Mouse (Mus musculus): Measurements from ENCODE around the gene Rab6b.
"Not testable (repeated sequence)": the region's sequence is repeated elsewhere in the genome, so short reads cannot be mapped to it uniquely, and the experiment has no call there.

Rab6b gene

DNA sequence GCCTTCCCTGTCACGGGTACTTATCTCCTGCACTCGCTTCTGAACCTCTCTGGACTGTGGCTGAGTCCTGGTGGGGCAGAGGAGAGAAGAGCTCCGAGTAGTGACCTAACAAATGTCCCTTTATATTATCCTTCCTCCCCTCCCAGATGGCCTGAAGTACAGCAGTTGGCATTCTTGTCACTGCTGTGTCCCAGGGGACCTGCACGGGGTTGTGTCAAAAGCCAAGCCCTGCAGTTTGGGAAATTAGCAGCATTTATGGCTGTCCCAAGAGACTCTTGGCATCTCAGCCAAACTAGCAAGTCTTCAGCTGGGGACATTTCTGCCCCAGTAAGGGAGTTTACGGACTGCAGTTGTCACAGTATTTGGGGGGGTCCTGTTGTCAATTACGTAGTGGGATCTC is 27.9 kb downstream of the Rab6b start:
- in situ Hi-C loops (cut with MseI, MboI), result no loop called here

DNA sequence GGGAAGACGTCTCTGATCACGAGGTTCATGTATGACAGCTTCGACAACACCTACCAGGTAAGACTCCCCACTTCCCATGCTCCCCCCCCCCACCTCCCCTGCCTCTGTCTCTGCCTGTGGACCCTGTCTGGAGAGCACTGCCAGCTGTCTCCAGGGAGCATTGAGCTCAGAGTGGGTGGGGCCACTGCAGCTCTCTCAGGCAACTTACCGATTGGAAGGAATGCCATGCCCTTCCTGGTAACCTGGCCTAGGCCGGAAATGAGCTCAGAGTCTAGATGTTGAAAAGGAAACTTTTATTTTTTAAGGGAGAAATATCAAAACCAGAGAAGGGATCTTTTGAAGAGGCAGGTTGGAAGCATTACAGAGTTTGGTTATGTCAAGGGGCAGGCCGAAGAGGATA is 28.8 kb downstream of the Rab6b start:
- in situ Hi-C loops (cut with MseI, MboI), result no loop called here

DNA sequence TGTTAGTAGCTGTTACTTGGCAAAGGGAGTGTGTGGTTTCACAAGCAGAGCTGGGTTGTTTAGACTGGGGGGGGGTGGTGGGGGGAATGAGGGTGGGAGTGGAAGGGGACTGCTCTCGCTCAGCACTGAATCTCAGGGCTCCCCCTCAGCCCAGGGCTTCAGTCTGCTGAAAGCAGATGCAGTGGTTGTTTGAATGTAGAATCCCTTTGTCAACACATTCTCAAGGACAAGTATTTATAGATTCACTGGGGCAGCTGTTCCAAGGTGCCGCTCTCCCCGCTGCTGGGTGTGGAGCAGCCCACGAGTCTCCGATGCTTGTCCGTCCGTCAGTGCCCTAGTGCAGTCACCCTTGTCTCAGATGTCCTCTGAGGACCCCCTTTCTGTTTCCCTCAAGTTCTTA is 29.7 kb downstream of the Rab6b start:
- in situ Hi-C loops (cut with MseI, MboI), result no loop called here

DNA sequence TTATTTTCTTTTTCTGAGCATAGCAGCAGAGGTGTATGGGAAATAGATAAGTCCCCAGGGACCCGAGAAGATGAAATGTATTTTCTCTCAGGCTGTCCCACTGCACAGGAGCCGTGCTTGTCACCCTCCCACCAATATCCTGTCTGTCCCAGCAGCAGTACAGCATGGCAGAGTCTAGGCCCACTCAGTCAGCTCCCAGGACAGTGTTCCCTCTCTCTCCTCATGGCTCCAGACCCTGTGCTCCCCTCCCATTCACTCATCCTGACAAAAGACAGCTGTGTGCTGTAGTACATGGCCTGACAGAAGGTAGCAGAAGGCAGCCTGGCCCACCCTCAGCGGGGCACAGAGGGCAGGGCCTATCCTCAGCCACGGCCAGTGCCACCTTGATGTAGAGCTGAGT is 32.3 kb downstream of the Rab6b start:
- in situ Hi-C loops (cut with MseI, MboI), result no loop called here

DNA sequence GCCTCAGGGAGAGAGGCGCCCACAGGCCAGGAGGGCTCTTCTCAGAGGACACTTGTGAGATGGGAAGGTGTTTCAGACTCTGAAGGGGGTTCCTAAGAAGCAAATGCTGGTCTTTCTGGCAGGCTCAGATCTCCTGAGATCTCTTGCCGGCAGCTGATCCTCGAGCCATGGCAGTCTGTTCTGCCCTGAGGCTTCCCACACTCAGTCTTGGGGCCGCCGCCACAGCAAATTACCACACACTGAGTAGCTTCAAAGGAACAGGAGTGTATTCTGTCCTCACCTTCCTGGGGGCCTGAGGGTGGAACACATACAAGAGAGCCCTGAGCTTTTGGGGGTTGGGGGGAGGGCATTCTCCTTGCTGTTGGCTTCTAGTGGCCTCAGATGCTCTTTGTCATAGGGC is 33.8 kb downstream of the Rab6b start:
- in situ Hi-C loops (cut with MseI, MboI), result no loop called here

DNA sequence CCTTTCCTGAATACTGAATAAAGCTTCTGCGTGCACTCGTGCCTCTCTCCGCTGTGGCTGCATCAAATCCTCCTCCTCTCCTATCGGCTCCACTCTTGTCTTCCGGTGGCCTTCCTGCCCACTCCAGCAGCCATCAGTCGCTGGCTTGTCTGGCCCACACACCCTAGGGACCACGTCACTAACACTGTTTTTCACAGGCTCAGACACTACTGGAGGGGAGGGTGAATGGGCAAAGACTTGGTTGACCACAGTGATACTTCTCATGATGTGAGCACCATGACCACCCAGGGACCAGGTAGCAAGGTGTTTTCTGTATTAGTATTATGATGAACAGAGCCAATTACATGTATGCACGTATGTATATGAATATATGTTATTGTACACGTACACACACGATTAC is 34.7 kb downstream of the Rab6b start:
- in situ Hi-C loops (cut with MseI, MboI), result no loop called here

DNA sequence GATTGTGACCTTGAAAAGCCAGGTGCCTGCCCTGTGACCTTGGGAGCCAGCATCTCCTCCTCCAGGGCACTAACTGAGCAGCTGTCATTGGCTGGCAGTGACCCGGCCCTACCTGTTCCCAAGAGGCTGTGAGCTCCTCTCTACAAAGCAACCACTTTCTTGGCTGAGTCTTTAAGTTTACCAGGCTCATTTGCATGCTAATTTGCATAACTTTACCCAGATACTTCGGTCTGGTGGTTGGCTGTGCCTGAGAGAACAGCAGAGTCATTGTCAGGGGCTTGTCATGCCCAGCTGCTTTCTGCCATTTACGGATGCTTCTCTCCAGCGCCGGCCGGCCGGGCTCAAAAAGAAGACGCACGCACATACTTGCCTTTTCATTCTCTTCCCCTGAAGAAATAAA is 35.1 kb downstream of the Rab6b start:
- in situ Hi-C loops (cut with MseI, MboI), result no loop called here

DNA sequence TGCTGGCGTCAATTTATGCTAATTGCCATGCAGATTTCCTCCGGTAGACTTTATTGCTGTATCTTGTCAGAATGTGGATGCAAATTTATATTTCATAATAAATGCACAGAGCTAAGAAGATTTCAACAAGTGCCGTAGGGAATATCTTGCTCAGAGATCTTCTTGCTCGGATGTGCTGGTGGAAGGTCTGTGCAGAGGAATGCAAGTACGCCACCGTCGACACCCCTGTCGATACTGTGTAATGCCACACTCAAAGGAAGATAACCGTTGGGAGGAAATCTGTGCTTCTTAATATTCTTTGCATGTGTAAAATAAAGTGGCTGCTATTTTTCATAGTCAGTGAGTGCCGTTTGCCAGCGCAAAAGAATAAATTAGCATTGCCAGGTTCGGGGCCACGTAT is 35.5 kb downstream of the Rab6b start:
- in situ Hi-C loops (cut with MseI, MboI), result no loop called here

DNA sequence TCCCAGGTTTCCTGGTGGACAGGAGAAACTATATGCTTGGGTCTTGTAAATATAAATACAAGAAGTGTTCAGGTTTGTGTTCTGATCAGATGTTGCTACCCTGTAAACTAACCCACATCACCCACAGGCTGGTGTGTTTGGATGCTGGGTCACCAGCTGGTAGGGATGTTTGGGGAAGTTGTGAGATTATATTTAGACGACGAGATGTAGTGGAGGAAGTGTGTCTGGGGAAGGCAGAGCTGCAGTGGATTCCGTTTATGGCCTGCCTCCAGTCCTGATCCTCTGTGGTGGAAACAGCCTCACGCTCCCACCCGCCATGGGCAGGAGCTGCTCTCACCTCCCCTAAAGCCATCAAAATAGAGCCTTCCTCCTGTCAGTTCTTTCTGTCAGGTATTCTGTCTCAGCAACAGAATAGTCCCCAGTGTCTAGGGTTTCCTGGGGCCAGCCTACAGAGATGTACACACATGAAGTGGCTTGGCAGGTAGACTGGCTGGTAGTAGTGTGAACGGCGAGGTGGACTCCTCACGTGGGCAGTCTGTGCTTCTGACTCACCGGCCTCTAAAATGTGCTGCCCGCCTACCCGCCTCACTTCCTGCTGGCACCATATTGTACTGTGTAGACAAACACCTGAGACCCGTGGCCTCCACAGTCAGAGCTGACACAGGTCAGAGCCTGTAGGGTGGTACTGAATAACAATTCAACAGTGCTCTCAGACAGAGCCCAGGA is 37.6 kb downstream of the Rab6b start:
- in situ Hi-C loops (cut with MseI, MboI), result no loop called here

DNA sequence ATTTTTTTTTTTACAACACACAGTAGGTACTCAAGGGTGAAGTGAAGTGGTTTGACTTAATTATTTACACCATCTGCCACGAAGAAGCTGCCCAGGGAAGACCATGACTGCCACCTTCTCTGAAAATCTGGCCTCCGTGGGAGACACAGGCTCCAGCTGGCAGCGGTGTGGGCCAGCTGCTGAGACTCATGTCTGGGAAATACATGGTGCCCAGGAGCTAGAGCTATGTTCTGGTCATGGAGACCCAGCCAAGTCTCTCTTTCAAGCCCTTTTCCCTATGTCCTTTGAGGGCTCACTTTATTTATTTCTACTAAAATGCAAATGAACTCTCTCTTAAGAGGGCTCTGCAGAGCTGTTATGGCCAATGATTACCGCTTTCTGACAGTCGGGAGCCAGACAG is 41.7 kb downstream of the Rab6b start:
- in situ Hi-C loops (cut with MseI, MboI), result no loop called here

DNA sequence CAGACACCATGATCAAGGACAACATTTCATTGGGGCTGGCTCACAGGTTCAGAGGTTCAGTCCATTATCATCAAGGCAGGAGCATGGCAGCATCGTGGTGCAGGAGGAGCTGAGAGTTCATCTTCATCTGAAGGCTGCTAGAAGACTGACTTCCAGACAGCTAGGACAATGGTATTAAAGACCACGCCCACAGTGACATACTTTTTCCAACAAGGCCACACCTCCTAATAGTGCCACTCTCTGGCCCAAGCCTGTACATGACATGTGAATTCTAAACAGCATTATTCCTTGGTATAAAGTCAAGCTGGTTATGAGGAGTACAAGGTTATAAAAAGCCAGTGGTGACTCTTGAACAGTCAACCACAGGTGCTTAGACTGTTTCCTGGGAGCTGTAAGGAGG is 43.0 kb downstream of the Rab6b start:
- in situ Hi-C loops (cut with MseI, MboI), result no loop called here

DNA sequence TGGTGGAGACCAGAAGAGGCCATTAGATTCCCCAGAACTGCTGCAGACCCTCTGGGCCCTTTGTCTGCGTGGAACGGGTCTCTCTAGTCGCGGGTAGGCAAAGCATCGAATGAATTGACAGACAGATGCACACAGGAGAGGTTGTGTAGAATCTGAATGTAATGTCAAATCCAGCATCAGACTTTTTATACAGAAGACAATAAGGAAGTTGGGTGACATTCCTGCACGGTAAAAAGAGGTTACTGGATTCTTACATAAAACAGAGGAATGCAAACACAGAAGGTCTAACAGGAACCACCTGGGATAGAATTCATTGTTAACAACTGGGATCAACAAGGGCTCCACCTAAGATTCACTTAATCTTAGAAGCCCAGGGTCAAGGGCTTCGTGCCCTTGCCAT is 43.6 kb downstream of the Rab6b start:
- in situ Hi-C loops (cut with MseI, MboI), result not testable (repeated sequence)

DNA sequence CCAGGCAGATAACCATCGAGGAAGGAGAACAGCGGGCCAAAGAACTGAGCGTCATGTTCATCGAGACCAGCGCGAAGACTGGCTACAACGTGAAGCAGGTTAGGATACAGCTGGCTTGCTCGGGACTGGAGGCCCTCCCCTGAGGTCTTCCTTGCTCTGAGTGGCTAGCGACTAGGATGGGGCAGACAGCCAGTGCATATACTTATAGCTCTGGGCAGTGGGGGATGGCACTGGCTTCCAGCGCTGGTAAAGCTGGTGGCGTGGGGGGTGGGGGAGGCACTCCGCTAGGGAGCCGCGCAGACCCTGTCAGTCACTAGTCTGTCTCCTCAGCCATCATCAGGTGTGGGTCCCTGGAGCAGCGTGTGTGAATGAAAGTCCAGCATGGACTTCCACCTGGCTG is 52.2 kb downstream of the Rab6b start:
- in situ Hi-C loops (cut with MseI, MboI), result no loop called here

DNA sequence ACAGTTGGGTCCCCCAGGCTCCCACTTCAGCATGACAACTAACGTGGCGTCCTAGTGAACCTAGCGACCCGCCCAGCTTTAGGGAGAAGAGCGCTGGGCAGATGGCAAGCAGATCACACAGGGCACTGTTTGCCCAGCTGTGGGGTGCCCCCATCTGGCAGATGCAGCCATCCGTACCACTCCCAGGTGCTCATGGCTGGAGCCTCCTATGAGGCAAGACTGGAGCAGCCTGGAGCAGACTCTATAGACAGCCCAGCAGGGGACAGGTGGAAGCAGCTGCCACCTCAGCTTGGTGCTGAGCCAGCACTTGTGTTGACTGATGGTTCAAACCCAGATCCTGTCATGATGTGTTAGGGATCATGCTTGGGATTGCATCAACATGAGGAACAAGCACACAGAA is 56.5 kb downstream of the Rab6b start:
- in situ Hi-C loops (cut with MseI, MboI), result no loop called here

DNA sequence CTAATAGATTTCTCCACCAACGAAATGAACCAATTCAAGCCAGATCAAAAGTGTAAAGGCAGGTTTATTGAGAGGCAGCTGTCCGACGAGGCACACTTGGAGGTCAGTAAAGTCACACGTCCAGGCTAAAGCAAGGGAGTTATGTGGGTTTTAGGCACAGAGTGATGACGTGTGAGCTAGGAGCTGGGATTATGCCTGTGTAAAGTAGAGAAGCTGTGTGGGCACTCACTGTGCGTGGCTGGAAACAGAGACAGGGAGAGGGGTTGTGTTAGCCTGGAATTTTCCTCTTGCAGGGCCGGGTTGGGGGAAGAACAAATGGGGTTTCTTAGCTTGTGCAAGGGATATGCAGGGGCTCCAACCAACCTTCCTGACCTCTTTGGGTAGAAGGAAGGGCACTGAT is 57.2 kb downstream of the Rab6b start:
- in situ Hi-C loops (cut with MseI, MboI), result no loop called here

DNA sequence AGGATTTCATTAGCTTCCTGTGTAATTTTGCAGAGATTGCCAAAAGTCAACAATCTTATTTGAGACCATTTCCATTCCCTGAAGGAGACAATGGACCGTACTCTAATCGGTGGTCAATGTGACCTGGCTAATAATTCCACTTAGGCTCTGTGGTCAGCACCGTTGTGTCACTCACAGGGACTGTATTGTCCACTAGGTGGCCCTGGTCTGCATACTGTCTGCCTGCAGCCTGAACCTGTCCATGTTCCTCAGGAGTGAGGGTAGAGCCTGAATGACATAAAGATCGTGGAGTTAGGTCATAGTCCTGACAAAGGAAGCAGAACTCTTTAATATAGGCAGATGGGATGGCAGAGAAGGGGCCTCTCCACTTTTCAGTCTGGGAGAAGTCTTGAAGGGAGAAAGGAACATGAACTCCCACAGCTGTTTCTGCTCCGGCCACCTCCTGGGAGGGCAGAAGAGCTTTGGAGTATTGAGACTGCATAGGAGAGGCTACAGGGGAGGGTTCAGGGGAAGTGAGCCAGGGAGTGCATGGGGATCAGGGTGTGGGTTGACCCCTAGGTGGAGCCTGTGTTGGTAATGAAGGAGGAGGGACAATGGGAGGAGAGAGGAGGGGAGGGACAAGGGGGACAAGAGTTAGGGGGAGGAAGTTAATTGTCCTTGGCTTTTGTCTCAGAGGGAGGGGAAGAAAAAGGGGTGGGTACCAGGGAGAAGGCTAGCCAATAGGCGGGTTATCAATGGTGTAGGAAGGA is 63.4 kb downstream of the Rab6b start:
- in situ Hi-C loops (cut with MseI, MboI), result loop anchor here in 1 of 2 experiments (5.0 kb wide), 1 partner anchor 83 kb away; no protein-coding TSS in a partner anchor

DNA sequence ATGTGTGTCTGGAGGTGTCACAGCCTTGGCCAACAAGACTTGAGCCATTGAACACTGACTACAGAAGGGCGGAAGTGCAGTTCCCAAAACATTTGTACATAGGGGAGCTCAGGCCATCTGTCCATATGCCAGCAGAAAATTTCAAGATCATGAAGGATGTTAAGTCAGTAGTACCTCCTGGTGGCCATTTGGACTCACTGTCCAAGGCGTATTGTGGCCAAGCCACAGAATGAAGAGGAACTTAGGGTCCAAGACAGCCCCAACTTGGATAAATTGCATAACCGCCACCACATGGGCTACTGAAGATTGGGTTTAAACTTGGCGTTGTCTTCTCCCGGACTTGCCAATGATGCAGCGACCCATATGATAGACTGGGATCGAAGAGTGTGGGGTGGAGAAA is 64.1 kb downstream of the Rab6b start:
- in situ Hi-C loops (cut with MseI, MboI), result loop anchor here in 1 of 2 experiments (5.0 kb wide), 1 partner anchor 83 kb away; no protein-coding TSS in a partner anchor

DNA sequence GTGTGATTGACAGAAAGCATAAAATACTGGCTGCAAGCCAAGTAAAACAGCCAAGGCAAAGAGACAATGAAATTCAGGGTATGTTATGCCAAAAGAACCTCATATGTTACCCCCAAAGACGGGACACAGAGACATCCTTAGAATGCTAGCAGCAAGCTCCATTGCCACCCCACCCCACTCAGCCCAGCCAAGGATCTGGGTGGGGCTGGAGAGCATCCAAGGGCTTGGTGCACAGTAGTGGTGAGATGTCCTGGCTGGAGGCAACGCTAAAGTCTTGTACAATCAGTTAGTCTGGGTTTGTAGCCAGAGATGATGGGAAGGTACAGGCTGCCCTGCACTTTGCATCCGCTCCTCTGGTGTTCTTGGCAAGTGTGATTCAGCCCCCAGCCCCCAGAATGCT is 68.7 kb downstream of the Rab6b start:
- in situ Hi-C loops (cut with MseI, MboI), result no loop called here

DNA sequence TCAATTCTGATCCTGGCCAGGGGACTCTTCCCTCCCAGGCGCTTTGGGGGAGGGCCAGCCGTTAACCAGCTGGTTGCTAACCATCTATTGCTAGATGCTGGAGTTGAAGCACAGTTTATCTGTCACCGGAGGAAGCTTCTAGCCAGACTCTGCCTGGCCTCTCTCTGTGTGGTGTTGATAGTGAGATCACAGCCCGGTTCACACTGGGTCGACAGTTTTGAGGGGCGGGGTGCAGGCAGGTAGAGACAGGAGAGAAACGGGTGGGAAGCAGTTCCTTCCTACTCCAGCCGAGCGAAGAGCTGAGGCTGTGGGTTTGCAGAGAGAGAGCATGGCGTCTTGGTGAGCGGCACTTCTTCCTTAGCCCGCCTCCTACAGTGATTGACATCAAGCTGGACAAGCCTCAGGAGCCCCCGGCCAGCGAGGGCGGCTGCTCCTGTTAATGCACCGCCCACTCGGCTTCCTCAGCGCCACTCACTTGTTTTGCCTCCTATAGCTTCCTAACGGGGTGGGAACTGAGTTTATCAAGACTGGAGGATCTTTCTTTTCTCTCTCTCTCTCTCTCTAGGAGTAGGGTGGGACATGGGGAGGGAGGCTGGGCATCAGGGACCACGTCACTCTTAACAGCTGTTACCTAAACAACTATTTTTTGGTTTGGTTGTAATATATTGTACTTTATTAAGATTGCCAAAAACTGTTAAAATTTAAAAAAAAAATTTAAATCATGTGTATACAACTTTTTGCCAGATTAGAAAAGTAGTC is 69.4 kb downstream of the Rab6b start:
- in situ Hi-C loops (cut with MseI, MboI), result no loop called here

DNA sequence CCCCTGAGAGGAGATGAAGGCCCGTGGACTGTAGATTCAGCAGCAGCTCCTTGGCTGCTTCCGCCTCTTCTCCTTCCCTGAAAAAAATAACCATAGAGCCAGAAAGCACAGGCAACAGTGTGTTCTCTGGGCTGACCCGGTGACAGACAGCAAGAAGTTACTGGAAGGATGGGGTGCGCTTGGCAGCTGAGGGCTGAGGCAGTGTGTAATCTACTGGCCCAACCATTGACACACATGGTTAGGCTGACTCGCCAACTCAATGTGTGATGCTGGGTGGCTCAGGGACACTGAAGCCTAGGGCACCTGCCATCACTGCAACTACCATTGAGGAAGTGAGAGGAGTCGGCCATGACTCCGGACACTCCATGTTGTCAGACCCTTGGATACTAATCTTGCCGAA is 70.3 kb downstream of the Rab6b start:
- in situ Hi-C loops (cut with MseI, MboI), result no loop called here

DNA sequence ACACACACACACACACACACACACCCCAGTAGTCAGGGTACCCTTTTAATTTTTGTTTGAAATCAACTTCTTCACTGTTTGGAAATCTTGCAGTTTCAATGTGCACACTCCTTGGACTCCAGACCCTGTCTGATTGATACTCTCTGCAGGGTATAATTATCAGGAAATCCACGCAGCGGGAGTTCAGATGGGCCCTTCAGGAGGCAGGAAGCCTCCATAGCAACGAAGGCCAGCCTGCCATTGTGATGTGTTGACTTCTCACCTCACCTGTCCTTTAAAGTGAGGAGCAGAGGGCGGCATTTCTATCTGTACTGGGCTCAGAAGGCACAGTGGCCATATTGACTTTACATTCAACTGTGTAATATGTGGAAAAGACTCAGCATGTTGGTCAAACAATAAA is 73.3 kb downstream of the Rab6b start:
- in situ Hi-C loops (cut with MseI, MboI), result no loop called here

DNA sequence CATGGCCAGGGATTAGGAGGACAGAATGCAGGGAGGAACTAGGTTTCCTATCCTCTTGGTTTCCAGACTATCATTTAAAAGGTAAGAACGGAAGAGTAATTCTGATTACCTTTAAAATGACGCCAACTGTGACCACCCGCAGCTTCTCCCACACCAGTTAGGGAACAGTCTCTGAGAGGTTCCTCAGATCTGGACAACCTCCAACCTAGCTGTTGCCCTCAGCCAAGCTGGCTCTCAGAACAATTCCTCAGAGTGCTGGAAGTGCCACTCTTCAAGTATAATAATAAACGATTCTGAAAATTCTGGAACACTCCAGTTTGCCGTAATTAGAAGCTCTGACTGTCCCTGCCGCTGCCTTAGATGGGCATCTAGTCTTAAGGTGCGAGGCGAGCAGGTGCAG is 74.4 kb downstream of the Rab6b start:
- in situ Hi-C loops (cut with MseI, MboI), result no loop called here

DNA sequence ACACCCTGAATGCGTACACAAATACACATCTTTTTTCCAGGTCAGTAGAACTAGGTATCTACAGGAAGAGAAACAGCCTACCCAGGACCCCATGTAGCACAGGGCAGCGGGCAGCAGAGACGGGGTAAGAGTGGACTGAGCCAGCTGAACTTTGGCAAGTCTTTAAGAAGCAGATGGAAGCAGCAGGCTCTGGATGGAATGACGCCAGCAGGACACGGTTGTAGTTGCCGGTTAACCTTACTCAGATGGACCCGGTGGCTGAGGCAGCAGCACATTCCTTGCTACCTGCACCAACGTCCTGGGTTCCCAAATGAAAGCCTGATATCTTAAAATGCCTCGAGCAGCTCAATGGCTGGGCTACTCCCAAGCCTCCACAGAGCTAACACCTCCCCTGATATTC is 75.2 kb downstream of the Rab6b start:
- in situ Hi-C loops (cut with MseI, MboI), result no loop called here
